Mouse (Mus musculus) stomach, embryonic 16.5 days (tissue): ENCODE results near the gene Ppcdc. TPM values are rescaled to one million over a fixed set of nuclear protein-coding genes. Genes with fewer than 3 reads are reported as not detected.

ENCODE experiments used
- ATAC-seq: fragments of 200-750 bp; cut with Nextera tagmentation; 2 replicates; pipeline ENCODE4 v1.8.0; 2017; ENCODE audit warnings: moderate number of reproducible peaks, moderate TSS enrichment; ENCODE audit not compliant: insufficient read depth, low FRiP score
- H3K27ac ChIP-seq: fragments of 300-500 bp; sonication (generic); 2 replicates; pipeline ENCODE4 v1.5.1; 2014; ENCODE audit warnings: low read length
- H3K27me3 ChIP-seq: fragments of 300-500 bp; sonication (generic); 2 replicates; pipeline ENCODE4 v1.6.1; 2014; ENCODE audit warnings: low read length, control low read depth, mixed read lengths; ENCODE audit not compliant: control insufficient read depth, insufficient read depth
- H3K36me3 ChIP-seq: fragments of 300-500 bp; sonication (generic); 2 replicates; pipeline ENCODE4 v1.6.1; 2014; ENCODE audit warnings: low read length; ENCODE audit not compliant: control insufficient read depth, insufficient read depth
- H3K4me1 ChIP-seq: fragments of 300-500 bp; sonication (generic); 2 replicates; pipeline ENCODE4 v1.6.1; 2014; ENCODE audit warnings: low read length, control low read depth, mixed read lengths; ENCODE audit not compliant: control insufficient read depth, insufficient read depth
- H3K4me2 ChIP-seq: fragments of 300-500 bp; sonication (generic); 2 replicates; pipeline ENCODE4 v1.6.1; 2014; ENCODE audit warnings: low read depth, low read length, mixed read lengths
- H3K4me3 ChIP-seq: fragments of 300-500 bp; sonication (generic); replicated peaks from 2 replicates; pipeline ENCODE4 v1.5.1; 2014; ENCODE audit warnings: mild to moderate bottlenecking, low read length
- H3K9ac ChIP-seq: fragments of 300-500 bp; sonication (generic); 2 replicates; pipeline ENCODE4 v1.6.1; 2014; ENCODE audit warnings: low read length
- H3K9me3 ChIP-seq: fragments of 300-500 bp; sonication (generic); replicated peaks from 2 replicates; pipeline ENCODE4 v1.6.1; 2016; ENCODE audit warnings: low read length, control low read depth; ENCODE audit not compliant: control insufficient read depth
- WGBS: fragments of 180-500 bp; shearing (Covaris S2); extraction: QIAGEN DNeasy Blood & Tissue Kit; methylation state at CpG from one replicate; pipeline ENCODE4 v1.1.7; 2014; 5-methylcytosine and 5-hydroxymethylcytosine counted together
- polyA plus RNA-seq: library from polyadenylated mRNA; unstranded; fragments of >200 nt; fragmentation: Nextera tagmentation; extraction: Ambion mirVana; gene quantifications from 2 replicates; pipeline ENCODE4 v1.2.1, GENCODE M21; 2015

Gene Ppcdc
- polyA plus RNA-seq, 1 experiment from 2014 or later: 28.7 TPM

- Histone ChIP-seq H3K4me2 (no peak overlapping the region), H3K27ac (no peak overlapping the region), H3K9ac (no peak overlapping the region), H3K4me3 (no peak overlapping the region), H3K4me1 (0 out of 2 replicates have a peak, but pooled peaks cover 4% of the 10 kb centered on the region), H3K27me3 (no peaks in the 10 kb centered on the region), H3K36me3 (no peaks in the 10 kb centered on the region), H3K9me3 (no peaks in the 10 kb centered on the region)
- ATAC-seq: no peak
- WGBS: 68% methylated on average over 1 of the region's 1 CpGs
These were observed 94.0 kb downstream of the Ppcdc start for GRCm38 (mm10) chr9:57345902-57346301.

- 65% methylated on average over 3 of the region's 3 CpGs for WGBS
- no peaks in the 10 kb centered on the region for H3K27me3 ChIP-seq
These were observed 96.2 kb downstream of the Ppcdc start for GRCm38 (mm10) chr9:57343752-57344151.

GRCm38 (mm10) chr9:57342906-57343474 lies 96.9 kb downstream of the Ppcdc start:
- no peak overlapping the region for H3K4me3 ChIP-seq
- no peak overlapping the region for H3K27ac ChIP-seq
- no peaks in the 10 kb centered on the region for H3K36me3 ChIP-seq
- no peak overlapping the region for H3K9ac ChIP-seq
- WGBS: 53% methylated on average over 6 of the region's 6 CpGs
- no peak overlapping the region for H3K4me2 ChIP-seq
- H3K9me3 ChIP-seq: no peaks in the 10 kb centered on the region
- H3K4me1 ChIP-seq: 0 out of 2 replicates have a peak, but pooled peaks cover 4% of the 10 kb centered on the region
- no peaks in the 10 kb centered on the region for H3K27me3 ChIP-seq
- no peak; the same call in 1 of the 2 replicates for ATAC-seq

More at GRCm38 (mm10) chr9:57343752-57344151, 96.2 kb downstream of the Ppcdc start:
- Histone ChIP-seq H3K4me2 (no peak overlapping the region), H3K9me3 (no peaks in the 10 kb centered on the region), H3K4me1 (0 out of 2 replicates have a peak, but pooled peaks cover 4% of the 10 kb centered on the region), H3K9ac (no peak overlapping the region), H3K36me3 (no peaks in the 10 kb centered on the region), H3K27ac (no peak overlapping the region), H3K4me3 (no peak overlapping the region)
- no peak for ATAC-seq

- no peak overlapping the region for H3K4me3 ChIP-seq
- H3K36me3 ChIP-seq: no peaks in the 10 kb centered on the region
- H3K9me3 ChIP-seq: no peaks in the 10 kb centered on the region
- H3K27me3 ChIP-seq: no peaks in the 10 kb centered on the region
- no peak overlapping the region for H3K27ac ChIP-seq
- no peak for ATAC-seq
- no peak overlapping the region for H3K4me2 ChIP-seq
- H3K9ac ChIP-seq: no peak overlapping the region
- H3K4me1 ChIP-seq: 0 out of 2 replicates have a peak, but pooled peaks cover 4% of the 10 kb centered on the region
- WGBS: 74% methylated on average over 3 of the region's 3 CpGs
These were observed 97.7 kb downstream of the Ppcdc start for GRCm38 (mm10) chr9:57342186-57342585.

GRCm38 (mm10) chr9:57340361-57340760 lies 99.6 kb downstream of the Ppcdc start:
- H3K9me3 ChIP-seq: no peaks in the 10 kb centered on the region; the same call in 1 of the 2 replicates
- no peaks in the 10 kb centered on the region for H3K27me3 ChIP-seq
- H3K36me3 ChIP-seq: no peaks in the 10 kb centered on the region
- H3K27ac ChIP-seq: no peak overlapping the region
- H3K9ac ChIP-seq: no peak overlapping the region
- H3K4me3 ChIP-seq: no peak overlapping the region
- 95% methylated on average over 5 of the region's 5 CpGs for WGBS
- H3K4me1 ChIP-seq: 0 out of 2 replicates have a peak, but pooled peaks cover 4% of the 10 kb centered on the region
- no peak overlapping the region for H3K4me2 ChIP-seq
- ATAC-seq: no peak

- 0 out of 2 replicates have a peak, but pooled peaks cover 4% of the 10 kb centered on the region for H3K4me1 ChIP-seq
- 79% methylated on average over 5 of the region's 5 CpGs for WGBS
These were observed 100.2 kb downstream of the Ppcdc start for GRCm38 (mm10) chr9:57339577-57340210.

GRCm38 (mm10) chr9:57338706-57339105 lies 101.2 kb downstream of the Ppcdc start:
- ATAC-seq: no peak
- H3K4me2 ChIP-seq: no peak overlapping the region
- H3K9ac ChIP-seq: no peak overlapping the region
- no peak overlapping the region for H3K27ac ChIP-seq
- WGBS: 78% methylated on average over 1 of the region's 1 CpGs
- no peaks in the 10 kb centered on the region; the same call in 1 of the 2 replicates for H3K9me3 ChIP-seq
- H3K27me3 ChIP-seq: no peaks in the 10 kb centered on the region
- 0 out of 2 replicates have a peak, but pooled peaks cover 4% of the 10 kb centered on the region for H3K4me1 ChIP-seq
- H3K36me3 ChIP-seq: no peaks in the 10 kb centered on the region
- no peak overlapping the region for H3K4me3 ChIP-seq

More at GRCm38 (mm10) chr9:57339577-57340210, 100.2 kb downstream of the Ppcdc start:
- H3K27ac ChIP-seq: no peak overlapping the region
- ATAC-seq: no peak
- H3K4me3 ChIP-seq: no peak overlapping the region
- H3K4me2 ChIP-seq: no peak overlapping the region
- H3K9me3 ChIP-seq: no peaks in the 10 kb centered on the region; the same call in 1 of the 2 replicates
- H3K9ac ChIP-seq: no peak overlapping the region
- no peaks in the 10 kb centered on the region for H3K36me3 ChIP-seq
- no peaks in the 10 kb centered on the region for H3K27me3 ChIP-seq

Other genes with a start within 250 kb of the Ppcdc start
- gene Trcg1, start 203.6 kb downstream of the Ppcdc start, polyA plus RNA-seq: 0.07 TPM in 1 of 2 replicates, not detected in the other
- gene 1700017B05Rik, start 177.5 kb downstream of the Ppcdc start, polyA plus RNA-seq: 21.7 and 23.0 TPM in 2 replicates
- 28.5 and 31.0 TPM in 2 replicates for gene Scamp5, start 27.9 kb upstream of the Ppcdc start, polyA plus RNA-seq
- gene Rpp25, start 63.9 kb upstream of the Ppcdc start, polyA plus RNA-seq: 4.8 and 5.3 TPM in 2 replicates
- gene Cox5a, start 81.2 kb upstream of the Ppcdc start, polyA plus RNA-seq: 586 and 601 TPM in 2 replicates
- gene Fam219b, start 97.4 kb upstream of the Ppcdc start, polyA plus RNA-seq: 17.9 and 19.1 TPM in 2 replicates
- gene Mpi, start 112.6 kb upstream of the Ppcdc start, polyA plus RNA-seq: 45.2 and 49.0 TPM in 2 replicates
- 98.7 and 105 TPM in 2 replicates for gene Scamp2, start 120.8 kb upstream of the Ppcdc start, polyA plus RNA-seq
- 21.6 and 22.3 TPM in 2 replicates for gene Ulk3, start 149.3 kb upstream of the Ppcdc start, polyA plus RNA-seq
- not detected in 2 replicates for gene Cplx3, start 166.2 kb upstream of the Ppcdc start, polyA plus RNA-seq
- not detected in 2 replicates for gene Lman1l, start 180.7 kb upstream of the Ppcdc start, polyA plus RNA-seq
- gene Csk, start 213.5 kb upstream of the Ppcdc start, polyA plus RNA-seq: 26.6 and 27.9 TPM in 2 replicates
- not detected in 2 replicates for gene Cyp1a2, start 243.6 kb upstream of the Ppcdc start, polyA plus RNA-seq
- 0.05 TPM in 1 of 2 replicates, not detected in the other for gene Cyp1a1, start 247.8 kb upstream of the Ppcdc start, polyA plus RNA-seq